Mouse (Mus musculus) thymus, adult 2 months (tissue): ENCODE results near the gene Fli1.

Experiments used
- CTCF ChIP-seq: fragments of 200-500 bp; IDR thresholded peaks from 2 replicates; pipeline ENCODE4 v1.5.1; 2012; ENCODE audit warnings: mild to moderate bottlenecking, control low read depth, low read length, moderate library complexity, borderline replicate concordance; ENCODE audit not compliant: control insufficient read depth, poor library complexity, insufficient read depth; ENCODE audit errors: extremely low read depth
- POLR2A ChIP-seq: fragments of 200-500 bp; IDR thresholded peaks from 2 replicates; pipeline ENCODE4 v1.6.1; 2012; ENCODE audit warnings: mild to moderate bottlenecking, low read length, control low read depth, moderate library complexity; ENCODE audit not compliant: control insufficient read depth, poor library complexity, insufficient read depth; ENCODE audit errors: extremely low read depth

GRCm38 (mm10) chr9:32569261-32569660 lies 26.6 kb upstream of the Fli1 start:
- TF ChIP-seq POLR2A = no peak
- TF ChIP-seq CTCF = no peak
